Mouse (Mus musculus): Measurements from ENCODE around the gene Mab21l3. TPM values are rescaled to one million over a fixed set of nuclear protein-coding genes. Genes with fewer than 3 reads are reported as not detected.

The Mab21l3 gene
- polyA plus RNA-seq, 1 experiment from 2014 or later: 0.16 TPM

DNA sequence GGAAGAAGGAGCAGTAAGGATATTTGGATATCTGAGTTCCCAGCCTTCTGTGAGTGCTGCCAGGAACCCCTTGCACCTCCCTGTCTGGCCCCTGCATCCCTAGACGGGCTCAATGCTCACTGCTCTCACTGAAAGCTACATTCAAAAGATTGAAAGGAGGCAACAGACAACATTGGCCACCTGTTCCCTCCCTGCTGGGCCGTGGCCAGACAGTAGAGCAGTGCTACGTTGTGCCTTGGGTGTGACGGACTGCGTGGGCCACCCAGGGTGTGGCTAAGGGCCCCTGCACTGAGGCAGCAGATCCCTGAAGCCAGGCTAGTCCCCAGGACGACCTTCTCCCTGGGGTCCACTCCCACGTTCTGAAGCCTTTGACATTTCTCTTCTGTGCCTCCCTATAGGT lies 52.5 kb downstream of the Mab21l3 start:
- no peak overlapping the region for H3K9ac ChIP-seq (ENCODE audit: low read depth, low read length)
- no peak overlapping the region for H3K27ac ChIP-seq (ENCODE audit: low read depth, low read length)
- peaks cover 2% of the 10 kb centered on the region; the same call in 1 of the 2 replicates for H3K4me1 ChIP-seq (replicated peaks; ENCODE audit: control insufficient read depth, insufficient read depth, low read length)
- H3K27me3 ChIP-seq (replicated peaks; ENCODE audit: control insufficient read depth, insufficient read depth, low read length): no peaks in the 10 kb centered on the region
- peak; percentile 46; the same call in 1 of the 2 replicates for ATAC-seq
- H3K36me3 ChIP-seq (ENCODE audit: control insufficient read depth, insufficient read depth): no peaks in the 10 kb centered on the region
- WGBS: 21% methylated on average over 7 of the region's 7 CpGs
- H3K9me3 ChIP-seq (ENCODE audit: control insufficient read depth): no peaks in the 10 kb centered on the region
- H3K4me3 ChIP-seq (ENCODE audit: low read depth, low read length): no peak overlapping the region
- no peak overlapping the region for H3K4me2 ChIP-seq (replicated peaks; ENCODE audit: low read depth)
- no peak for TF ChIP-seq CTCF (IDR thresholded peaks at IDR 0.05; ENCODE audit: low read depth)

DNA sequence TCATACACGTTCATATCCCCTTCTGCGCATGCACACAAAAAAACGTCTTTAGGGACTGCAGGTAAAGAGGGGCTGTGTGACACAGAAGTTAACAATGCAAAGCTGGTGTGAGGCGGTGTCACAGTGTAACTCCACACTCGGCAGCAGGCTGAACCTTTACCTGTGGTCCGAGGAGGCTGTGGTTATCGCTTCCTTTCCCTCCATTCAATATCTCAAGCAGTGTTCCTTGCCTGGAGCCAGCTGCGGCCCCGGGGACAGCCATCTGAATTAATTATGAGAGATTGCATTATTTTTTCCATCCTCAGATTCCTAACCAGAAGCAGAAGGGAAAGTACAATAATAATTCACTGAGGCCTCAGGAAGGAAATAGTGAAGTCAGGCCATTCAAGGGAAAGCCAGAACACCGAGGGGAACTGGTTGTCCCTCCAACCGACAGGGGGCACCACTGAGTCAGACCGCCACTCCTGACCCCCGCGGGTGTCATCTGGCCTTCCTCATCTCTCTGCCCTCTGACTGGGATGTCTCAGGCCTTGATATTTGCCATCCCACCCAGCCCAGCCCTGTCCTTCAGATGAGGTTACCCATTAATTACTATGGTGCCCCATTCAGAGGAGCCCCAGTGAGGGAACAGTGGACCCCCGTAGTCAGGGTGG lies 53.2 kb downstream of the Mab21l3 start:
- Histone ChIP-seq H3K9me3 (ENCODE audit: control insufficient read depth) (no peaks in the 10 kb centered on the region), H3K4me1 (replicated peaks; ENCODE audit: control insufficient read depth, insufficient read depth, low read length) (peaks cover 2% of the 10 kb centered on the region; the same call in 1 of the 2 replicates), H3K27ac (ENCODE audit: low read depth, low read length) (no peak overlapping the region), H3K27me3 (replicated peaks; ENCODE audit: control insufficient read depth, insufficient read depth, low read length) (no peaks in the 10 kb centered on the region), H3K4me3 (ENCODE audit: low read depth, low read length) (no peak overlapping the region), H3K36me3 (ENCODE audit: control insufficient read depth, insufficient read depth) (no peaks in the 10 kb centered on the region), H3K4me2 (replicated peaks; ENCODE audit: low read depth) (no peak overlapping the region), H3K9ac (ENCODE audit: low read depth, low read length) (no peak overlapping the region)
- ATAC-seq: 0 out of 2 replicates have a peak, but pooled peaks have one; percentile 9
- TF ChIP-seq CTCF (IDR thresholded peaks at IDR 0.05; ENCODE audit: low read depth): peak; percentile 63
- WGBS: 72% methylated on average over 15 of the region's 15 CpGs

DNA sequence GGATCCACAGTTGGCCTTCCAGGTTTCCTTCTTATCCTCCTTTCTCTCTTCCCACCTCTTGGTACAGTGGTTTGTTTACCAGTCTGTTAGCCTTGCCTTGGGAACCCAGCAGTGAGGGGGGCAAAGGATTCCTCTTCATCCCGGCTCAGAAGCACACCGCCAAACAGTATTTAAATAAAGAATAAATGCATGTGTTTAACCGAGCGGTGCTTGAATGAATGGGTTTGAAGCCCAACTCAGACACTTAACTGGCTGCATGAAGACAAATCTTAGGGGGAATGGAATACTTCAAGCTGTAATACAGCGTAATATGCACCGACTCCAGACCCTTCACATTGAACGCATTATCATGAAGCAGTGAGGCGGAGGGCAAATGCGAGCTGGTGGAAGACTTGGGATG lies 54.1 kb downstream of the Mab21l3 start:
- no peak overlapping the region for H3K27ac ChIP-seq (ENCODE audit: low read depth, low read length)
- WGBS: 78% methylated on average over 9 of the region's 9 CpGs
- peaks cover 2% of the 10 kb centered on the region; the same call in 1 of the 2 replicates for H3K4me1 ChIP-seq (replicated peaks; ENCODE audit: control insufficient read depth, insufficient read depth, low read length)
- H3K27me3 ChIP-seq (replicated peaks; ENCODE audit: control insufficient read depth, insufficient read depth, low read length): no peaks in the 10 kb centered on the region
- H3K4me2 ChIP-seq (replicated peaks; ENCODE audit: low read depth): no peak overlapping the region
- TF ChIP-seq CTCF (IDR thresholded peaks at IDR 0.05; ENCODE audit: low read depth): no peak
- no peaks in the 10 kb centered on the region for H3K36me3 ChIP-seq (ENCODE audit: control insufficient read depth, insufficient read depth)
- no peak overlapping the region for H3K9ac ChIP-seq (ENCODE audit: low read depth, low read length)
- H3K9me3 ChIP-seq (ENCODE audit: control insufficient read depth): no peaks in the 10 kb centered on the region
- ATAC-seq: no peak
- H3K4me3 ChIP-seq (ENCODE audit: low read depth, low read length): no peak overlapping the region

DNA sequence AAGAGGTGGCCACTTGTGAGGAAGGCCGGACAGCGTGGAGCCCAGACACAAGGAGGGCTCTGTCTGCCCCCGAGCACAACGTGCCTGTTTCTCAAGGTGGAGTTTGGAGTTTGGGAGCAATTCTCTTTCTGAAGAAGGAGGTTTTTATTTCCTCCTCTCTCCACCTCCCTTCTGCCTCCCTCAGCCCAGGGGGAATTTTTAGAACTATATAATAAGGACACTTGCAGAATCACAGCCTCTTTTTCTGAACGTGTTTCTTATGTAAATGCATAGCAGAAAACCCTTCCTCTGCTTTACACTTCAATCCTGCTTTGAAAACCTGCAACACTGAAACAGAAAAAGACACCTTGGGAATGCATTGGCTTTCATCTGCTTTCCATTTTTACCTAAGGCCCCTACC lies 54.7 kb downstream of the Mab21l3 start:
- Histone ChIP-seq H3K4me3 (ENCODE audit: low read depth, low read length) (no peak overlapping the region), H3K9me3 (ENCODE audit: control insufficient read depth) (no peaks in the 10 kb centered on the region), H3K27ac (ENCODE audit: low read depth, low read length) (no peak overlapping the region), H3K36me3 (ENCODE audit: control insufficient read depth, insufficient read depth) (no peaks in the 10 kb centered on the region), H3K4me1 (replicated peaks; ENCODE audit: control insufficient read depth, insufficient read depth, low read length) (peaks cover 2% of the 10 kb centered on the region; the same call in 1 of the 2 replicates), H3K4me2 (replicated peaks; ENCODE audit: low read depth) (no peak overlapping the region), H3K27me3 (replicated peaks; ENCODE audit: control insufficient read depth, insufficient read depth, low read length) (no peaks in the 10 kb centered on the region), H3K9ac (ENCODE audit: low read depth, low read length) (no peak overlapping the region)
- no peak for TF ChIP-seq CTCF (IDR thresholded peaks at IDR 0.05; ENCODE audit: low read depth)
- WGBS: 74% methylated on average over 5 of the region's 5 CpGs
- no peak for ATAC-seq

DNA sequence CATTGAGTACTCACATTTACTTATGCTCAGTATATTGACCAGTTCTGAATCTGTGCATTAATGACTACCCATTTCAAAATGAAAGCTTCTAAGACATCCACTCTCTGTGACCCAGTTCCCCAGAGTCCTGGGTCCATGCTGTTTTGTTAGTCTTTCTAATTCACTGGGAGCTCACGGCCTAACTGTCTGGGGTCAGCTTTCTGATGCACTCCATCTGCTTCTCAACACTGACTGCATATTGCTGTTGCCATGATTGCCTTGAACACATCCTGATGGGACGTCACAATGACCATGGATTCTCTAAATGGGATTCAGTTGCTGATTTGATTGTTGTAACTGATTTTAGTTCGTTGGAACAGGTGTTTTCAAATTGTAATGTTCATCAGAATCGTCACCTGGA lies 56.6 kb downstream of the Mab21l3 start:
- Histone ChIP-seq H3K9ac (ENCODE audit: low read depth, low read length) (no peak overlapping the region), H3K4me3 (ENCODE audit: low read depth, low read length) (no peak overlapping the region), H3K4me2 (replicated peaks; ENCODE audit: low read depth) (no peak overlapping the region), H3K27ac (ENCODE audit: low read depth, low read length) (no peak overlapping the region), H3K36me3 (ENCODE audit: control insufficient read depth, insufficient read depth) (no peaks in the 10 kb centered on the region), H3K9me3 (ENCODE audit: control insufficient read depth) (no peaks in the 10 kb centered on the region), H3K27me3 (replicated peaks; ENCODE audit: control insufficient read depth, insufficient read depth, low read length) (no peaks in the 10 kb centered on the region), H3K4me1 (replicated peaks; ENCODE audit: control insufficient read depth, insufficient read depth, low read length) (no peaks in the 10 kb centered on the region; the same call in 1 of the 2 replicates)
- no peak for ATAC-seq
- TF ChIP-seq CTCF (IDR thresholded peaks at IDR 0.05; ENCODE audit: low read depth): no peak
- 83% methylated on average over 4 of the region's 4 CpGs for WGBS

DNA sequence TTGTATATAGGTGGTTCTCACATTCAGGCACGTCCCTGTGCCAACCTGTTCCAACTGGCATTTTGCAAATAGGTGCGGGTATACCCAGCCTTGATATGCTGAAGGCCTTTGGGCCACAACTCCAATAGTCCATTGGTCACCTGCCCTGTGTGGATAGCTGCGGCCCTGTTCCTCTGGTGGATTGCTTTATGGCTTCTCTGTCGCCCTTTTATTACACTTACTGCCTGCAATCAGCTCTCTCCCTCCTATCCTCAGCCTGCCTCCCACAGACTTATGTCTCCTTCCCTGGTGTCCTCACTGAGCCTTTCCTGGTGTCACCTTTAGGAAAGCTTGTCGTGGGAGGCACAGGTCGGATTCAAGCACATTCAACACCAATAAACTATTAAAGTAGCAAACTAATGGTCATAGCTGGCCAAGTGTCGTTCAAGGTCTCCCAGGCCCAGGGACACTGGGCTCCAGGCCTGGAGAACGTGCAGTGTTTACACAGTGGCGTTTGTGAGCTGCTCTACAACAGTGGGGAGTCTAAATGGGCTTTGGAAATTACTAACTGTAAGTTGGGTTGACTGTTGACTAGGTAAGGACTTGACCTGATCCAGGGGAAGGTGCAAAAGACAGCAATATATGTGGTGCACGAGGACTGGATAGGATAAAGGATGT lies 63.9 kb downstream of the Mab21l3 start:
- TF ChIP-seq CTCF (IDR thresholded peaks at IDR 0.05; ENCODE audit: low read depth): no peak
- Histone ChIP-seq H3K4me1 (replicated peaks; ENCODE audit: control insufficient read depth, insufficient read depth, low read length) (peaks cover 12% of the 10 kb centered on the region; the same call in 1 of the 2 replicates), H3K9me3 (ENCODE audit: control insufficient read depth) (no peaks in the 10 kb centered on the region), H3K27me3 (replicated peaks; ENCODE audit: control insufficient read depth, insufficient read depth, low read length) (no peaks in the 10 kb centered on the region), H3K4me2 (replicated peaks; ENCODE audit: low read depth) (no peak overlapping the region), H3K27ac (ENCODE audit: low read depth, low read length) (peak overlapping the region; percentile 58; the same call in 1 of the 2 replicates), H3K36me3 (ENCODE audit: control insufficient read depth, insufficient read depth) (no peaks in the 10 kb centered on the region), H3K9ac (ENCODE audit: low read depth, low read length) (no peak overlapping the region), H3K4me3 (ENCODE audit: low read depth, low read length) (no peak overlapping the region)
- 36% methylated on average over 10 of the region's 10 CpGs for WGBS
- peak; percentile 91 for ATAC-seq

Measured in intestine, postnatal 0 days (tissue).